Mouse (Mus musculus) spleen, adult 18-20 months (tissue): ENCODE measurements around the gene Ikbkg.
A peak's percentile ranks its signal among the peaks of the same experiment; 100 is the strongest.
"Not testable (repeated sequence)": the region's sequence is repeated elsewhere in the genome, so short reads cannot be mapped to it uniquely, and the experiment has no call there.

Experiments
- DNase-seq, 2 experiments: peaks; one replicate each; pipeline ENCODE4 v3.0.0; 2022; ENCODE audit warnings: mixed read lengths in 2 of 2

Ikbkg gene

DNA sequence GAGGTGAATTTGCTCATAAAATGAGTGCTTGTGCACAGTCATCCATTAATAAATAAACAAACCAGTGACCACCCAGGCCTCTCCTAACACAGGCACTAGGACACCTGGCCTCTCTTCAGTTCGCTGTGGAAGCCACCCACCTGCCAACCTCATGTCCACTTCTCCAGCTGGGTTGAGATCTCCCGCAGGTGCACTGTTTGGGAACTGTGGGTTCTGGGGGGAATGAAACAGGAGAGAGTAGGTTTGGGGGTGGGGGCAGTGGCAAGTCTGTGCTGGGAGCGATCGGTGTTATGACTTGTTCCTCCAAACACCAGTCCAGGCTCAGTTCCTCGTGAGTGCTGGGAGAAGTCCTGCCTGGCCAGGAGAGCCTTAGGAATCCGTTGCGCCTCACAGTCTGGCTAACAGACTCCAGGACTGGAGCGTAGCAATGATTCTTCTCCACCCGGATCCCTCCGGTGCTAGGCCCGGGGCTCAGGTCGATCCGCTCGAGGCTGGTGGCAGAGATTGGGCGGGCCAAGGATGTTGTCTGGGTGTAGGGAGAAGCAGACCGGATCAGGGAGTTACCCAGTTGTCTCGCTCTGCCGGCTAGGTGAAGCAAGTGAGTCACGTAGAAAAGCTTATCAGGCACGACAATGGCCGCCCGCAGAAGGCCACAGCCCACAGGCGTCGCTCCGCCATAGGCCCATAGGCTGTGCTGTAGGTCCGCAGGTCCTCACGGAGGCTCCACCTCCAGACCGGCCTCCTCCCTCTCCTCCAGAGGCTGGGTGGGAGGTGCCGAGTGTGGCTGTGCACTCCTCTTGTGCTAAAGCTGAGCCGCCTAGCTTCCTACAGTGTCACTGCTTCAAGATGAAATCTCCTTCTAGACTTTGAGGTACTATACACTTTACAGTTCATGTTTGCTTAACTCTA is at the start of gene Ikbkg, which contains the start of gene Fam3a:
Gene Ikbkg (plus strand): TSS at position 756 of the 909 bp plus-strand sequence.
Gene Fam3a (minus strand): TSS at position 738 of the 909 bp plus-strand sequence.
- peak; percentile 69 to 76 for DNase-seq

DNA sequence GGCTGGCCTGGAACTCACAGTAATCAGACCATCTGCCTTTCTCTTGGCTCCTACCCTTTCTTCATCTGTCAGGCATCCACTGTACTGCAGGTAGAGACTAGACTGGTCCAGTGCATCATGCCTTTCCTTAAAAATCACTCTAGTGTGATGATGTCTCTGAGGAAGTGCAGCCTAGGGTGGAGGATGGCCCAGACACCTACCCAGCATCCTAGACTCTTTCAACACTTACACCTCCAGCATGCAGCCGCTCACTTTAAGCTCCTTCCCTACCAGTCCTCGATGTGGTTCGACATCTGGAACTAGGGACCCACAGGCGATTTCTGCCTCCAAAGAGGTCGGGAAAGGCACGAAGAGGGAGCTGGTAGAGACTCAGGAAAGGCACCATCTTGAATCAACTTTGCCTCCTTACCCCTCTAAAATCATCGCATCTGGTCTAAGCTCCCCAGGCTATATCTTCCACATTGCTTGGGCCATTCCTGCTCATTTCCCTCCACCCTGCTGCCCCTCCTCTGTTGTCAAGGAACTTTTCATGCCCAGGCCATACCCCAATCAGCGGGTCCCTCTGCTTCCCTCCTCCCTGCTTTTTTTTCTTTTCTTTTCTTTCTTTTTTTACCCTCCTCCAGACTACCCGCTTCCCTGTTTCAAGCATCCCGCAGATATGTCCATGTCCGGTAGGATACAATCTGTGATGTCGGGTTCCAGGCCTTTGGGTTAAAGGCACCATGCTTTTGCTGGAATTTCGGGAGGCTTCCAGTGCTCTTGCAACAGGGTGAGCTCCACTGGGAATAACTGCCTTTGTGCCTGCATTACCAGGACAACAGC is 40.2 kb upstream of the Ikbkg start:
- no peak for DNase-seq

DNA sequence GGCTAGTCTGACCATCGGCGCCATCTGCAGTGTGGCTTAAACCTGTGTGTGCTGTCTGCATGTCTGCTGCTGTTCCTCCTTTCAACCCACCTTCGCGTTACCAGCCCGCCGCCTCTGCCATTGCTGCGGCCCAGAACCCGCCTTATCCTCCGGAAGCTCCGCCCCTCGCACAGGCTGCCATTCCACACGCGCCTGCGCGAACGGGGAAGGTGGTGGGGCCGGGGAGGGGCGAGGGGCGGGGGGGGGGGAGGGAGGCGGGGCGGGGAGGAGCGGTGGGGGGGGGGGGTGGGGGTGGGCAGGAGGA is 39.7 kb upstream of the Ikbkg start, which contains the start of gene Lage3:
Gene Lage3 (minus strand): TSS at position 152 of the 304 bp plus-strand sequence.
- DNase-seq, result peak; percentile 70 to 72

DNA sequence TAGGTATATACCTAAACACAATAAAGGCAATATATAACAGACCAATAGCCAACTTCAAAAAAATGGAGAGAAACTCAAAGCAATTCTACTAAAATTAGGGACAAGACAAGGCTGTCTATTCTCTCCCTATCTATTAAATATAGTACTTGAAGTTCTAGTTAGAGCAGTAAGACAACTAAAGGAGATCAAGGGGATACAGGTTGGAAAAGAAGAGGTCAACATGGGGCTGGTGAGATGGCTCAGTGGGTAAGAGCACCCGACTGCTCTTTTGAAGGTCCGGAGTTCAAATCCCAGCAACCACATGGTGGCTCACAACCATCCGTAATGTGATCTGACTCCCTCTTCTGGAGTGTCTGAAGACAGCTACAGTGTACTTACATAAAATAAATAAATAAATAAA is 36.0 kb upstream of the Ikbkg start:
- DNase-seq, result not testable (repeated sequence)

DNA sequence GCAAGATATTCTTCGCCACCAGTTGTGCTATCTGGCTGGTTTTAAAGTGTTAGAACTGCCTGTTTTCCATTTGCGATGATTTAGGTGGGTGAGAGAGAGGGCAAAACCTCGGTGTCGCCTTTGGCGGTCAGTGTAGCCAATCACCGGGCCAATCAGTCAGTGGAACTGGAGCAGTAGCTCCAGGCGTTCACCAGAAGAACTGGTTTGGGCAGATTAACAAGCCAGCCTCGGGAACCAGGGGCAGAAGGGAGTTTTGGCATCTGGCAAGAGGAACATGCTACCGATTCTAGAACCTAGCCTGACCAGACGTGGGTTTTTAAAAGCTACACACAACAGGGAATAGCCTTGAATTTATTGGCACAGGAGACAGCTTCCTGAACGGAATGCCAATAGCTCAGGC is 33.9 kb upstream of the Ikbkg start:
- DNase-seq, result no peak

DNA sequence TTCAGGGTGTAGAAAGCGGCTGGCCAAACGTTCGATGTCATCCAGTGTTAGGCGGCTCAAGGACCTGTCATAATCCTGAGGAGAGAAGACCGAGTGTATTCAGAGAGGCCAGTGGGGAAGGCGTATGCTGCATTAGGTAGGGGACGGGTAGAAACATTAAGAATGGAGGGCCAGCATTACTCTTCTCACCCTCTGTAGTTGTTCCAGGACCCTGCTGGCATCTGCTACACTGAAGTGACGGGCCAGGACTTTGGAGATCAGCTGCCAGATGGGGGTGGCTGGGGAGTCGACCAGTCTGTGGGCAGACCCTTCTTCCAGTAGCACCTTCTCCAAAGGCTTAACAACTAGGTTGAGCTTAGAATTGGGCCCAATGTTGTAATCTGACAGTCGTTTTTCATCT is 25.6 kb upstream of the Ikbkg start:
- no peak for DNase-seq

DNA sequence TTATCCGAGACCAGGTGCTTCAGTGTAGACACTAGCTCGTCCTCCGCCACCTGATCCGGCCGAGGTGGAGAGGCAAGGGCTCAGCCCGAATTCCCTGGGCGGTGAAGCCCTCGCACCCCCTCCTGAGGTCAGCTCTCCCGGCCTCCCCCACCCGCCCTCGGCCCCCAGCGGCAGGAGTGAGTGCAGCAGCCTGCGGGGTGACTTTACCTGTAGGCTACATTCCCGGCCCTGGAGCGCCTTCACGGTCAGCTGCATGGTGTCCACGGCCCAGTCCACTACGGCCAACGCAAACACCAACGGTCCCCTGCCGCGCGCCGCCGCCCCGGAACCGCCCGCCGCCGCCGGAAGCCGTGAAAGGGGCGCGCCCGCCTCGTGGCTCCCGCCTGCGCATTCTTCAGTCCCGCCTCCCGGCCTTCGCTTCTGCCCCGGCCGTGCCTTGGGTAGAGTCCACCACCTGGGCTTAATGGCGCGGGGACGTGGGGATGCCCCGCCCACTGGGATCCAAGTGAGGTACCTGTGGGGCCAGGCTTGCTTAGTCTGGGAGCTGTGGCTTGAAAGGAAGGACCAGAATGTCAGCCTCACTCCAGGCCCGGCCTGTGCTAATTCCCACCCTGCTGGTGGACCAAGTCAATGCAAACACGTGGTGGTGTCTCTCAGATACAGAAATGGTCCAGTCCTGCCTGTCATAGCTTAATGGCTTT is 24.7 kb upstream of the Ikbkg start:
- DNase-seq, result peak; percentile 60 to 70

DNA sequence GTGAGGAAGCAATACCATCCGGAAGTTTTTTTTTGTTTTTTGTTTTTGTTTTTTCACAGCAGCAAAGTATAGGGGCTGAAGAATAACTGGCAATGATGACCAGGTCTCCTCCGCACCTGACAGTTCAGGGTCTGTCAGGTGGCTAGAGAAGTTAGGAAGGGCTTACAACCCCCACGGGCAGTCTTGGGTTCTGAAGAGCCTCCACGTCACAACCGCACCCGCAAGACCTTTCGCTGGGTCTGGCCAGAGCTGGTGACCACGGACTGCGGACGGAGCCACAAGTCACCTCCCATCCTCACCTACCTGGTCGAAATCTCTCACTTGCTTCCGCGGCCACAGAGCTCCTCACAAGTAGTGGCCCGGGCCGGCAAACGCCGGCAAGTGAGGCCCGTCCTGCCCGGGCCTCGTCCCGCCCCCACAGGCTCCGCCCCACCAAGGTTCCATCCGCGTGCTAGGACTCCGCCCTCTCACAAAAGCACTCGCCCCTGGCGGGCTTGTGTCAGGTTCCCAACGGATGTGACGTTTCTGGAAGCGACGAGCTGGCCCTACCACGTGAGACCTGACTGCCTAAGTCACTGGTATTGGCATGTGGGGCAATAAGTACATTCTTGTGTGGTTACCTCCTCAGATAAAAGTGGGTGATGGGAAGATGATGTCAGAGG is 20.1 kb upstream of the Ikbkg start, which contains the start of the genes Ubl4a and Slc10a3:
Gene Ubl4a (minus strand): TSS at position 331 of the 662 bp plus-strand sequence.
Gene Slc10a3 (minus strand): TSS at position 462 of the 662 bp plus-strand sequence.
- peak; percentile 83 to 84 for DNase-seq

DNA sequence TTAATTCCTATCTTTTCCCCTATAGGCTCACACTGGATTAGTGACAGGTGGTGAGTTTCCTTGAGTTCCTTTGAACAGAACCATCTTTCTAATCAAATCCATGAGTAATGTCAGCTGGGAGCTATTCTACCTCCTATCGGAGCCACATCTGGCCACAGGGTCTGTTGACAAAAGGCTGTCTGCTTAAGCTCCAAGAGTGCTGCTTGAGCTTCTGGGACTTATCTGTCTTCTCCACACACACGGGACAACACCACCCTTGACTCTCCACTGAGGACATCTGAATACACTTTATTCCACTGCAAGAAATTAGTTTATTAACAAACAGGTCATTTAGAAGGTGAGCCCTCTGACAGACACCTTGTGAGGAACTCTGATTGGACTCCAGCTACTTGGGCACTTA is 8.6 kb upstream of the Ikbkg start:
- DNase-seq, result no peak

DNA sequence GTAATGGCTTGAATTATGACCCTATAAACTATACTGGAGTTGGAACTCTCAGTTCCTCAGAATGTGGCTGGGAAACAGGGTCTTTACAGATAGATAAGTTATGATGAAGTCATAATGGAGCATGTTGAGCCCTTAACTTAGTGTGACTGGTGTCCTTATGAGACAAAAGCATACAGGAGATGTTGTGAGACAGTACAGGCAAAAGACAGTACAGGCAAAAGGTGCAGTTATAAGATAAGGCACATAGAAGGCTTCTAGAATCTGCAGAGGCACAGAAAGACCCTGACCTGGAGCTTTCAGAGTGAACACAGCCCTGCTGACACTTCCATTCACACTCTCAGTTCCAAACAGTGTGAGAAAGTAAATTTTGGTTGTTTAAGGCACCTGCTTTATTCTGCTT is 4.9 kb upstream of the Ikbkg start:
- no peak for DNase-seq

DNA sequence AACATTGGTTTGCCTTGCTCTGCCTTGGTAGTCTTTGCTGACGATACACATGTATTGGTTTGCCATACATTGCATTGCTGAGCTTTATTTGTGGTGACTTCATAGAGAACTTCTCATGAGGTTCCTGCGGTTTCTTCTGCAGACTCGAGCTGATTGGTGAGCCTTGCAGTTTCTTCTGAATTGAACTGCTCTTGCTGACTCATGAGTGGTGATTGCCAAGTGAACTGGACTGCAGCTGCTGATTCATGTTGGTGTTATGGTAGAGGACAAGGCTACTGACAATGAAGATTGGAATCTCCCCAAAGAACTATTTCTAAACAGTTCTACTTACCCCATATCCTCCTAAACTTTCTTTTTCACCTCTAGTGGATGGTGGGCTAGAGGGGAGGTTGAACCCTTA is 7.0 kb downstream of the Ikbkg start:
- DNase-seq, result no peak

DNA sequence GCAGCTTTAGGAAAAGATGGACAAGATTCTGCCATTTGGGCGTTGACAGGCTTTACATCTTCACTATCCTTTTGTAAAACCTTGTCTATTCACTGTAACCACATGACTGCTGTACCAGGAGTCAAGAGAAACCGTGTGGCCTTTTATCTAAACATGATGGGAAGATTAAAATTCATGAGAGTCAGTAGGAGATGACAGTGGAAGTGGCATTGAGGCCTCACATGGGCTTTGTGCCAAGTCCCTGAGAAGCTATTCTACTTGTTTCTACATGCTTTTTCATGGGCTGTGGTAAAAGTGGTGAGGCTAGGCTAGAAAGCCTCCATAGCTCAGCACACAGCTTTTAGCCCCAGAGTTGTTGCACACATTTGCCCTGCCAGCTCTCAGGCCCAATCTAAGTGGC is 15.2 kb downstream of the Ikbkg start:
- DNase-seq, result no peak

DNA sequence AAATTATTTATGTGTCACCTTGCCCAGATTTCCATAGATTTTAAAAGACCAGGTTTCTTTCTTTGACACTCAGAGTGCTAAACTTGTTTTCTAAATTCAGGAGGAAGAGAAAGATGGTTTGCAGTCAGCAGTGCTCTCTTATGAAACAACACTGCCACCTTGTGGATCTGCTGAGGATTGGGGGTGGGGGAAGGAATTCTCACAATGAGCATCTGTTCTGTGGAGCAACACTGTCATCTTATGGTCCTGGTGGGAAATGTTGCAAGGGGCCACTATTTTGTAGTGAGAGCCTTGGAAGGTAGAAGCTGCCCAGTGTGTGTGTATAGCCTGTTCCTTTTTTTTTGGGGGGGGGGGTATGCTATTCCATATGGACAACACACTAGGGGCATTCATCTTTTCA is 20.3 kb downstream of the Ikbkg start:
- DNase-seq, result peak; percentile 36 to 41

DNA sequence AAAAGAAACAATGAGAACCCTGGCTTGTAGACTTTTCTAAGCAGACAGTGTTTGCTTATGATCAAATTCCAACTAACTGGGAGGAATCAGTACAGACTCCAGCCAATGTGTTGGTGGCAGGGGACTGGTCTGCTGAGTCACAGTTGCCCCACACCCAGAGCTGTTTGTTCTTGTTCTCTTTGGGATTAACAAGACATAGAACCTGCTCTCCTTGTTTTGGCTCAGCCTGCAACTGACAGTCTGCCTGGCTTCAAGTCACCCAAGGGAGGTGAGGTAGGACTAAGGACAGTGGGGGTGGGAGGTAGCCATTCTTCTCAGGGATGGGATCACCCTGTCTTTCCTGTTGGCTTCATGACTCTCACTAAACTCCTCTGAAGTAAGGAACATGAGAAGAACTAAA is 31.4 kb downstream of the Ikbkg start:
- no peak for DNase-seq

DNA sequence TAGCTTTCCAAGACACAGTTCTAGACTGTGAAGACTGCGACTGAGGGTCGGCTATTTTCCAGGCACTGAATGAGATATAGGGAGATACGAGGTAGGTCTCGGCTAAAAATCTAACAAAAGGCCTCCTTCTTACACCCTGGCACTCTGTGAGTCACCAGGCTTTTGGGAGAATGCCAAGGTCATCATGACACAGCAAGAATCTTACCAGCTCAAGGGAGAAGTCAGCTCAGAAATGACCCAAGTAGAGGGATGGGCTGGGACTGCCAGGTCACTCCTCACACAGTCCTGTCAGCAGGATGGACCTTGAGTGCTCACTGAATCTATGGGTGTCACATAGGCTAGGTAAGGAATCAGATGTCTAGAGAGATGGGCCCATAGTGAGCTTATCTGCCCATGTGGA is 32.1 kb downstream of the Ikbkg start:
- no peak for DNase-seq

DNA sequence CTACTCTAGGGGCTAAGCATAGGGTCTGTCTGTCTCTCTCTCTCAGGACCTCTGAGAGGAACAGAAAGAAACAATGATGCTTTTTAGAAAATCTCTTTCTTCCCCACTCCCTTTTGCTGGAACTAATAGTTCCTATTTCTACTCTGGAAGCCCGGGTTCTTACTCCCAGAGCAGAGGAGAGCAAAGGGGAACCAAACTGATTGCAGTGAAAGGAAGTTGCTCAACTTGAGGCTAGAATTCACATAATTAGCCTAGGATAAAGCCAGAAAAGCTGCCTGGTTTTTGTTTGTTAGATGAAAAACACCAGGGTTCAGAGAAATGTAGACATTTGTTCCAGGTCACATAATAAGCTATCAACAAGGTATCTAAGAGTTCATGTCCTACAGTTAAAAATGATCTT is 33.2 kb downstream of the Ikbkg start:
- no peak for DNase-seq

DNA sequence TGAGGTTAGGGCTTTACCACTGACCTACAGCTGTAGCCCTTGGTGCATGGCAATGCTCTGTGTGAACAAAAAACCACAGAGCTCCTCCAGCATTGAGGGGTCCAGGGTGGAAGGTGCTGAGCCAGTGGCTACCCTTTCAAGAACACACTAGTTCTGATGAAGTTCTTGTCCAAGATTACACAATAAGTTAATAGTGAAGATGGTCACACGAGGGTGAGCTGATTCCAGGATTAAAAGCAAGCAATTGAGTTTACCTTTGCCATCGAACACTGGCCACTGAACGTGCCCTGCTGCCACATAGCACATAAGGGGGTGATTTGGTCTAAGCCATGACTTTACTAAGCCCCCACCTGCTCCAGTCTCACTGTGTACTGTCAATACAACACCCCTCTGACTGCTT is 34.0 kb downstream of the Ikbkg start:
- DNase-seq, result no peak

DNA sequence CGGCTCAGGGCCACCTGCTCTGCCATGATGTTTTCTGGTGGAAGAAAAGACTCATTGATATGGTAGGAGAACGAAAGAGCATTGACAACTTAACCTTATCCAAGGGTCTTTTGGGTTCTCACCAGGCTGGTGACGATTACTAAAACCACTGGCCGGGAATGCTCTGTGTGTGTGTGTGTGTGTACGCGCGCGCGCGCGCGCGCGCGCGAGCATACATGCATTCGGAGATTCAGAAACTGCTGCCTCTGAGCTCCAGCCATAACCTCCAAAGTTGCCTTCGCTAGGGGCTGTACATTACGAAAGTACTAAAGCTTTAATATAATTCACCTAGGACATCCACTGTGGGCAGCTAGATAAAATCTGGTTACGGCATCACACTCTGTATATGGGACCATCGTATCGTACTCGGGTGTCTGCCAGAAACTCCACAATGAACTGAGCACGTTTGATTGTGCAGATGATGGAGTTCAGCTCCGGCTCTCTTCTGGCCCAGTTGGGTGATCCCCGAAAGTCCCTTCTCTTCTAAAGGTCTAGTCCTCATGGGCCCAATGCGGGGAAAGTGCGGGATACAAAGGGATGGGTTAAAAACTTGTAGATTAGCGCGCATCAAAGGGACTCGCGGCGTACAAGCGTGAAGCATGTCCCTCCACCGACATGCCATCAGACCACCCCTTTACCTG is 35.2 kb downstream of the Ikbkg start:
- DNase-seq, result no peak

DNA sequence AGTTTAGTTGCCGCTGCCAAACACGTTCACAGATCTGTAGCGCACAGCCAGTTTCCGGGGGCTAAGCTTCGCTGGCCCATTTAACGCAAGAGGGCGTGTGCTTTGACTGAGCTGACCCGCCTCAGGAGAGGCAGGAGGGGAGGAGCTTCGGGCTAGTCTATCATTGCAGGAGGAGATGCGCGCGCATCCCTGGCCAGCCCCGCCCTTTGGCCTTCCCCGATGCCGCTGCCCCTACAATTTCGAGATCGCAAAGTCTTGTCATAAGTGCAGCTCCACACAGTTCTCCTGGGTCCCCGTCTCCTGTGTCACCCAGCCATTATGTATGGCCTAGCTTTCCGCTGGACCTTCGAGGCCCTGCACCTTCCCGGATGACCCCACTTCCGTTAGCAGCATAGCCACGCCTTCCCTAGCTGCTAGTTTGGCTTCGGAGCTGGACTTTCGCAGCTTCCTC is 35.8 kb downstream of the Ikbkg start, which contains the start of gene G6pdx:
Gene G6pdx (minus strand): TSS at position 369 of the 451 bp plus-strand sequence.
- peak; percentile 84 to 86 for DNase-seq

DNA sequence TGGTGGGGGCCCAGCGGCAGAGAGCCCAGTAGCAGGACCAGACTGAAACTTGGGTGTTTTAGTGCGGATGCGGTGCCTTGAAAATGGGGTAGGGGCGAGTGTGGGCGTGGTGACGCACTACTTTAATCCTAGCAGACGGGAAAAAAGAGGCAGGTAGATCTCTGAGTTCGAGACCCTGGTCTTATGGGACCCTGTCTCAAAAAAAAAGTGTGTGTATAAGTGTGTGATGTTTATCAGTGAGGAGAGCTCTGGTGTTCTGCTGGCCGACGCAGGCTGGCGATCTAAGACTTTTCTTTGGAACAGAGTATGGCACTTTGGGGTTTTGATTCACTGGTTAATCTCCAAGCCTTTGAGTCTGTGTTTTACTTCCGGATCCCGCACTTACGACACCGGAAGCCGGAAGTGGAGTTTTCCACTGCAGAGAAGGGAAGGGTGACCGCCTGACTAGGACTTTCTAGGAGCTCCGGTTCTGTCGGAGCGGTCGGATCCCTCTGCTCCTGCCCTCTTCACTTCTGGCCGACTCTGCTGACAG is 36.3 kb downstream of the Ikbkg start:
- peak; percentile 46 to 57 for DNase-seq

DNA sequence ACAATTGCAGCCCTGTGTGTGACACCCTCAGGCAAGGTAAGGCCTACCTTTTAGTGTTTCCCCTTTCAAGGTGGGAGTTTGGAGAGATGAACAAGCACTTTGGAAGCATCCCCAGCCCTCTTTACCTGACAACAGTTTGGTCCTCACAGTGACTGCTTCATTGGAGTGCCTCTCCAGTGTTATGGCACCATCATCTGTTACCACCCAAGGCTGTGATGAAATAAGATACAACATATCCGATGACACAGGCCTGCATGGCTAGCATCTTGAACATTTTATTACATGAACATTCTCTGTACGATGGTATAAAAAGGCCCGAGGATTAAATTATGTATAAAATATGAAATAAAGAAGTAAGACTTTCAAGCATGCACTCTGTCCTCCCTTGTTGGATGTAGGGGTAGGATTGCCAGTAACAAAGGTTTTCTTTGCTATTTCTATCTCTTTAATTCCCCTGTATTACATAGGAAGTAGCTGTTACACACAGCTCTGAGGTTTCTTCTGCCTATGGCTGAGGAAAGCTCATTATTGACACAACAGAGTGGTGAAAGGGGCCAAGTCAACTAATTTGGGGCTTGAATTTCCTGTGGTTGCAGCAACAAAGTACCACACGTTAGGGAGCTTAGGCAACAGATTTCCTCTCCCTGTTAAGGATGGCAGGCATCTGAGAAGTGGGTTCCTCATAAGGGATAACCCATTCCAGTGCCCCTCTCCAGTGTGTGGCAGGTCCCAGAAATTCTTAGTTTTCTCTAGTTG is 58.2 kb downstream of the Ikbkg start:
- no peak for DNase-seq
